Mouse (Mus musculus) brain, embryonic 18.5 days (tissue): ENCODE measurements around the gene AI854703.
A peak's percentile ranks its signal among the peaks of the same experiment; 100 is the strongest.

ENCODE experiments used
- DNase-seq: peaks from one replicate; pipeline ENCODE4 v3.0.0-alpha.2; 2012; ENCODE audit warnings: low read depth, low spot score

Gene AI854703

GRCm38 (mm10) chr6:48626464-48626863, at the start of gene AI854703:
TSS of gene AI854703 (plus strand) at chr6:48626764.
- no peak for DNase-seq

- no peak for DNase-seq
These were observed 47.8 kb upstream of the AI854703 start for GRCm38 (mm10) chr6:48578736-48579135.

- no peak for DNase-seq
These were observed 47.3 kb upstream of the AI854703 start for GRCm38 (mm10) chr6:48579215-48579648.

GRCm38 (mm10) chr6:48581257-48581656, 45.3 kb upstream of the AI854703 start:
- DNase-seq: no peak

GRCm38 (mm10) chr6:48582037-48582436, 44.5 kb upstream of the AI854703 start:
- no peak for DNase-seq

- no peak for DNase-seq
These were observed 37.3 kb upstream of the AI854703 start, which contains the start of gene Gm45021 for GRCm38 (mm10) chr6:48589194-48589750. TSS of gene Gm45021 (plus strand) at chr6:48589610.

- DNase-seq: no peak
These were observed 35.2 kb upstream of the AI854703 start for GRCm38 (mm10) chr6:48591221-48591845.

GRCm38 (mm10) chr6:48591871-48592270, 34.7 kb upstream of the AI854703 start:
- DNase-seq: no peak

GRCm38 (mm10) chr6:48593158-48594042, 33.2 kb upstream of the AI854703 start, which contains the start of the genes Repin1 and Gm44965:
TSS of gene Repin1 (plus strand) at chr6:48593883.
TSS of gene Gm44965 (plus strand) at chr6:48593941.
- DNase-seq: peak; percentile 79

- peak; percentile 22 for DNase-seq
These were observed 32.4 kb upstream of the AI854703 start for GRCm38 (mm10) chr6:48594043-48594738.

GRCm38 (mm10) chr6:48595278-48595677, 31.3 kb upstream of the AI854703 start:
- no peak for DNase-seq

GRCm38 (mm10) chr6:48596545-48597232, 29.9 kb upstream of the AI854703 start:
- DNase-seq: no peak

- DNase-seq: no peak
These were observed 29.3 kb upstream of the AI854703 start for GRCm38 (mm10) chr6:48597233-48597625.

GRCm38 (mm10) chr6:48600594-48600993, 26.0 kb upstream of the AI854703 start:
- DNase-seq: no peak

GRCm38 (mm10) chr6:48601271-48602079, 25.1 kb upstream of the AI854703 start, which contains the start of gene Zfp775:
TSS of gene Zfp775 (plus strand) at chr6:48602063.
- peak; percentile 92 for DNase-seq

- no peak for DNase-seq
These were observed 24.4 kb upstream of the AI854703 start for GRCm38 (mm10) chr6:48602080-48602741.

- DNase-seq: no peak
These were observed 18.4 kb upstream of the AI854703 start for GRCm38 (mm10) chr6:48608124-48608523.

GRCm38 (mm10) chr6:48609512-48609911, 17.1 kb upstream of the AI854703 start:
- DNase-seq: no peak

GRCm38 (mm10) chr6:48610657-48611056, 15.9 kb upstream of the AI854703 start:
- DNase-seq: no peak

GRCm38 (mm10) chr6:48613464-48613863, 13.1 kb upstream of the AI854703 start:
- no peak for DNase-seq
